Mouse (Mus musculus) embryonic facial prominence, embryonic 10.5 days (tissue): ENCODE results near the gene Ccl4. TPM values are rescaled to one million over a fixed set of nuclear protein-coding genes. Genes with fewer than 3 reads are reported as not detected.

ENCODE experiments used
- DNase-seq: peaks from one replicate; pipeline ENCODE4 v3.0.0-alpha.2; 2017; ENCODE audit warnings: low spot score
- H3K27ac ChIP-seq: fragments of 300-500 bp; sonication (generic); replicated peaks from 2 replicates; pipeline ENCODE4 v1.5.1; 2016; ENCODE audit warnings: mild to moderate bottlenecking
- H3K27me3 ChIP-seq: fragments of 300-500 bp; sonication (generic); replicated peaks from 2 replicates; pipeline ENCODE4 v1.6.1; 2016; ENCODE audit warnings: low read depth, mild to moderate bottlenecking; ENCODE audit not compliant: poor library complexity, severe bottlenecking
- H3K36me3 ChIP-seq: fragments of 300-500 bp; sonication (generic); replicated peaks from 2 replicates; pipeline ENCODE4 v1.6.1; 2016; ENCODE audit warnings: mild to moderate bottlenecking, moderate library complexity
- H3K4me1 ChIP-seq: fragments of 300-500 bp; sonication (generic); 2 replicates; pipeline ENCODE4 v1.6.1; 2016
- H3K4me3 ChIP-seq: fragments of 300-500 bp; sonication (generic); 2 replicates; pipeline ENCODE4 v1.5.1; 2016; ENCODE audit warnings: mild to moderate bottlenecking, moderate library complexity
- H3K9me3 ChIP-seq: fragments of 300-500 bp; sonication (generic); 2 replicates; pipeline ENCODE4 v1.6.1; 2016; ENCODE audit warnings: mild to moderate bottlenecking
- WGBS: fragments of 180-500 bp; shearing (Covaris S2); methylation state at CpG from one replicate; pipeline ENCODE4 v1.1.7; 2016; 5-methylcytosine and 5-hydroxymethylcytosine counted together
- polyA plus RNA-seq: library from polyadenylated mRNA; unstranded; fragments of >200 nt; fragmentation: Nextera tagmentation; extraction: Ambion mirVana; gene quantifications from 2 replicates; pipeline ENCODE4 v1.2.1, GENCODE M21; 2016

The Ccl4 gene
- polyA plus RNA-seq, 1 experiment from 2014 or later, result 0.40 TPM

DNA sequence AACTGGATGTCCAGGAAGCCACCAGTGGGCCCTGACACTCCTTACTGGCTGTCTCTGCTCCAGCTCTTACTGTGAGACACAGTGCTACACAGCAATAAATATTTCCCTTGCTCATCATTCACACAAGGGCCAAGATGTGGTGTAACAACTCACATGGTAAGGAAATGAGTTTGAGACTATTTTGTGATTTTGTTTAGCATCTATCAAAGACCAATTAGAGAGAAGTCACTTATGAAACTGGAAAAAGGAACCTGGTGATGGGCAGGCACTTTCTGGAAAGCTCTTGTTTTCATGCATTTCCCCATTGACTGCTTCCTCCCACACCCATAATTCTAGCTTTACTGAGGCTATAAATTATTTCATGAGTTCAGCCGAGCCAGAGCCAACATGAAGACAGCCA, 41.3 kb downstream of the Ccl4 start, which contains the start of gene Wfdc17:
Wfdc17 (plus strand) TSS at position 287 of the 400 bp plus-strand sequence.
- Histone ChIP-seq H3K27ac (no peak within 1 kb of the TSS), H3K27me3 (no peaks in the 10 kb centered on the region), H3K4me1 (no peaks in the 10 kb centered on the region), H3K36me3 (no peaks in the 10 kb centered on the region), H3K4me3 (no peak within 1 kb of the TSS), H3K9me3 (no peaks in the 10 kb centered on the region)
- DNase-seq, result no peak
- WGBS, result 75% methylated on average over 1 of the region's 1 CpGs

DNA sequence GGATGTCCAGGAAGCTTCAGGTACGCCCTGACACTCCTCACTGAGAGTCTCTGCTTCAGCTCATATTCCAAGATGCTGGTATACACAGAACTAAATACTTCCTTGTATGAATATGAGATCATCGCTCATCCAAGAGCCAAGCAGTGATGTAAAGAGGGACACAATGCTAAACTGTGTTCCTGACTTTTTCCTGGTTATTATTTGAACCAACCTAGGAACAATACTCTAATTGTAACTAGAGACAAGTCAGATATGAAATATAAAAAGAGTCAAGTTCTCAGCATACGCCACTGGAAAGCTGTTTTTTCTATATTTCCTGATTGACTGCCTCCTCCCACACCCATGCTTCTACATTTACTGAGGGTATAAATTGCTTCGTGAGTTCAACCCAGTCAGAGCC, 46.3 kb downstream of the Ccl4 start, which contains the start of gene Wfdc18:
Wfdc18 (plus strand) TSS at position 301 of the 400 bp plus-strand sequence.
- Histone ChIP-seq H3K9me3 (no peaks in the 10 kb centered on the region), H3K4me1 (no peaks in the 10 kb centered on the region), H3K36me3 (no peaks in the 10 kb centered on the region), H3K4me3 (no peak within 1 kb of the TSS), H3K27ac (no peak within 1 kb of the TSS), H3K27me3 (no peaks in the 10 kb centered on the region)
- no peak for DNase-seq
- WGBS, result 78% methylated on average over 4 of the region's 4 CpGs

DNA sequence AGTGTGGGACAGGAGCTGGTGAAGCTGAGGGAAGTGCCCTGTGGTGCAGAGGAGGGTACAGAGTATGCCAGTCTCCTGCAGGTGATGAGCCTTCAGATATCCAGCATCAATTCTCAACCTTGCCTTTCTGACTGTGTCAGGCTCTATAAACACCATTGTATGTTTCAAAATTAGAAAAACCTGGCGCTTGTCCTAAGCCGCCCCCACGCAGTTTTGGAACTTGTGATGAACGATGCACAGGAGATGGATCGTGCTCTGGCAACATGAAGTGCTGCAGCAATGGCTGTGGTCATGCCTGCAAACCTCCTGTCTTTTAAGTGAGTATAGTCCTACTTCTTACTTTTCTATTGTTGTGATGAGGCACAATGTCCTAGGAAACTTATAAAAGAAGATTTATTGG, 47.3 kb downstream of the Ccl4 start:
- H3K4me3 ChIP-seq, result no peak overlapping the region
- no peaks in the 10 kb centered on the region for H3K9me3 ChIP-seq
- no peaks in the 10 kb centered on the region for H3K27me3 ChIP-seq
- WGBS, result 93% methylated on average over 5 of the region's 5 CpGs
- no peaks in the 10 kb centered on the region for H3K36me3 ChIP-seq
- DNase-seq, result no peak
- H3K4me1 ChIP-seq, result no peaks in the 10 kb centered on the region
- no peak overlapping the region for H3K27ac ChIP-seq

DNA sequence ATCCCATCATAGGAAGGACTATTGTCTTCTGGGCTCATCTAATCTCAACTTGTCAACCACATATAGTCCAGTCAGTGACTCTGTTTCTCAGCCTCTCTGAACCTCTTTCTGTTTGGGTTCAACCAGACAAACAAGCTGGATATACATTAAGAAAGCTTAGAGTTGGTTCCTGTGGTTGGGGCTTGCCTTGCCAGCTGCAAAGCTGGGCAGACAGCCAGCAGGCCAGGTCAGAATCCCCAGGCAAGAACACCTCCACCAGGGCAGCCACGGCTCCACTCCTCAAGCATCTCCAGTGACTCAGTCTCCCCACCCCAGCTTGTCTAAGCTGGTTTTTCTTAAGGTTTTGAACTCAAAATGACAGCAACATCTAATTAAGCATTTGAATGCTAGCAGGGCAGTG, 50.3 kb downstream of the Ccl4 start:
- 82% methylated on average over 1 of the region's 1 CpGs for WGBS
- Histone ChIP-seq H3K36me3 (no peaks in the 10 kb centered on the region), H3K4me1 (no peaks in the 10 kb centered on the region), H3K27ac (no peak overlapping the region), H3K9me3 (no peaks in the 10 kb centered on the region), H3K4me3 (no peak overlapping the region), H3K27me3 (no peaks in the 10 kb centered on the region)
- no peak for DNase-seq

DNA sequence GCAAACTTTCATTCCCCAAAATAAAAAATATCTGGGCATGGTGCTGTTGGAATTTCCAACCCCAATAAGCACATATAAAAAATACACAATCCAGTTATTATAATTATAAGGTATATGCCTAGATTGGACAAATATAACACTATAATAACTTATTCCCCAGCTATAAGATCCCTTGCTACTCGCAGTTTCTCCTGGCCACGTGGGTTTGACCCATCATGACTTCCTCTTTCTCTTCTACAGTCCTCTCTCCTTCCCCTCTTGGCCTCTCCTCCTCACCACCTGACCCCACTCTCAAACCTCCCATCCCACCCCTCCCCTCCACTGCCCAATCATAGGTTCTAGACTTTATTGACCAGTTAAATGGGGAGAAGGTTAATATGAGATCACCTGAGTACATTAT, 51.5 kb downstream of the Ccl4 start:
- no peaks in the 10 kb centered on the region for H3K27me3 ChIP-seq
- H3K9me3 ChIP-seq, result no peaks in the 10 kb centered on the region
- no peak overlapping the region for H3K27ac ChIP-seq
- 87% methylated on average over 2 of the region's 2 CpGs for WGBS
- DNase-seq, result no peak
- H3K4me3 ChIP-seq, result no peak overlapping the region
- H3K36me3 ChIP-seq, result no peaks in the 10 kb centered on the region
- no peaks in the 10 kb centered on the region for H3K4me1 ChIP-seq

Other genes with a start within 250 kb of the Ccl4 start
- not detected in 2 replicates for gene Gas2l2, start 233.1 kb upstream of the Ccl4 start, polyA plus RNA-seq
- gene 1700020L24Rik, start 224.9 kb upstream of the Ccl4 start, polyA plus RNA-seq, result 0.68 TPM in 1 of 2 replicates, not detected in the other
- gene Mmp28, start 199.5 kb upstream of the Ccl4 start, polyA plus RNA-seq, result 1.3 and 1.5 TPM in 2 replicates
- 12.4 and 12.7 TPM in 2 replicates for gene Taf15, start 189.5 kb upstream of the Ccl4 start, polyA plus RNA-seq
- gene Heatr9, start 140.4 kb upstream of the Ccl4 start, polyA plus RNA-seq, result not detected in 2 replicates
- gene Ccl5, start 132.1 kb upstream of the Ccl4 start, polyA plus RNA-seq, result not detected in 2 replicates
- 1.2 and 1.7 TPM in 2 replicates for gene Ccl9, start 83.9 kb upstream of the Ccl4 start, polyA plus RNA-seq
- gene Ccl6, start 69.5 kb upstream of the Ccl4 start, polyA plus RNA-seq, result 1.2 and 2.7 TPM in 2 replicates
- gene Rpl9-ps1, start 17.0 kb upstream of the Ccl4 start, polyA plus RNA-seq, result not detected in 2 replicates
- 0.54 and 1.0 TPM in 2 replicates for gene Ccl3, start 13.2 kb upstream of the Ccl4 start, polyA plus RNA-seq
- 0.41 and 0.51 TPM in 2 replicates for gene Wfdc17, start 41.4 kb downstream of the Ccl4 start, polyA plus RNA-seq
- gene Wfdc18, start 46.4 kb downstream of the Ccl4 start, polyA plus RNA-seq, result not detected in 2 replicates
- gene Wfdc21, start 84.4 kb downstream of the Ccl4 start, polyA plus RNA-seq, result not detected in 2 replicates
- 26.2 and 27.0 TPM in 2 replicates for gene Heatr6, start 91.1 kb downstream of the Ccl4 start, polyA plus RNA-seq
- gene Hnf1b, start 187.5 kb downstream of the Ccl4 start, polyA plus RNA-seq, result 0.07 and 0.18 TPM in 2 replicates